Mouse (Mus musculus): Measurements from ENCODE around the gene Adcyap1r1. TPM values are rescaled to one million over a fixed set of nuclear protein-coding genes. Genes with fewer than 3 reads are reported as not detected.

The Adcyap1r1 gene
- total and polyA plus RNA-seq, 3 experiments, result not detected

DNA sequence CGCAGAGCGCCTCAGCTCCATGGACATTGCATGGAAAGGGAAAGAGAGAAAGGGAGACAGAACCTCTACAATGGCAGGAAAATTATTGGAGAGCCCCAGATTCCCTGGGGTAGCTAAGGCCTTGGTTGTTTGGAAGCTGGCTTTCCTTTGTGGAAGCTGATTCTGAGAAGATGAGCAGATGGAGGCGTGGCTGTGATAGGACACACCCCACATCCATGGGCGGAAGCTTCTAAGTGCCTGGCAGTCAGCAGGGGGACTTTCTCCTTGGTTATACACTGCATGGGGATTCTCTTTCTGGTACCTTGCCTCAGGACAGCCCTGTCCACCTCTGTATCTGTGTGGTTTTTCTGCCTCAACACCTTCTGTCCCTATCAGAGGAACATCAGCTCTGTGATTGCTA lies 33.4 kb downstream of the Adcyap1r1 start:
- Histone ChIP-seq H3K9ac (ENCODE audit: insufficient read depth, low read depth) (no peak overlapping the region), H3K27ac (ENCODE audit: insufficient read depth, low read depth) (no peak overlapping the region), H3K4me3 (replicated peaks in 1 of 3; ENCODE audit: low read depth in 2 of 3, low read length in 2 of 3, poor library complexity in 1 of 3) (no peak overlapping the region), H3K9me3 (replicated peaks; ENCODE audit: low read length) (no peaks in the 10 kb centered on the region), H3K36me3 (replicated peaks in 1 of 2; ENCODE audit: control insufficient read depth in 1 of 2, insufficient read depth in 1 of 2, low read length in 1 of 2) (no peaks in the 10 kb centered on the region), H3K4me1 (ENCODE audit: control insufficient read depth in 1 of 2, insufficient read depth in 2 of 2) (no peaks in the 10 kb centered on the region), H3K27me3 (replicated peaks) (peaks cover 61% of the 10 kb centered on the region), H3K79me2 (replicated peaks; ENCODE audit: control insufficient read depth, extremely low read depth, insufficient read depth, poor library complexity, severe bottlenecking) (no peaks in the 10 kb centered on the region), H3K4me2 (ENCODE audit: insufficient read depth, low read depth, poor library complexity, severe bottlenecking) (no peak overlapping the region)
- dilution Hi-C loops (cut with MboI; ENCODE audit: extremely low pct_ligation_motif_present, extremely low pct_unique_long_range_greater_than_20kb, low sequenced_read_pairs), result no loop called here
- in situ Hi-C loops (cut with MboI; ENCODE audit: low pct_ligation_motif_present, low pct_unique_long_range_greater_than_20kb, low sequenced_read_pairs), result no loop called here
- no peak for DNase-seq (ENCODE audit: extremely low read depth)
- no peak for TF ChIP-seq HCFC1 (IDR thresholded peaks at IDR 0.05; ENCODE audit: low read depth, low read length)
- no peak for TF ChIP-seq NELFE (IDR thresholded peaks at IDR 0.05; ENCODE audit: low read depth, low read length)
- no peak for TF ChIP-seq SIN3A (IDR thresholded peaks at IDR 0.05; ENCODE audit: low read length)
- TF ChIP-seq ZNF384 (IDR thresholded peaks at IDR 0.05; ENCODE audit: low read depth, low read length), result no peak
- no peak for TF ChIP-seq MAZ (IDR thresholded peaks at IDR 0.05; ENCODE audit: low read depth, low read length)
- no peak for TF ChIP-seq ZMIZ1 (IDR thresholded peaks at IDR 0.05; ENCODE audit: low read depth, low read length)
- TF ChIP-seq EP300 (IDR thresholded peaks at IDR 0.05; ENCODE audit: low read length), result no peak
- TF ChIP-seq SMC3 (IDR thresholded peaks at IDR 0.05; ENCODE audit: low read depth, low read length), result no peak

DNA sequence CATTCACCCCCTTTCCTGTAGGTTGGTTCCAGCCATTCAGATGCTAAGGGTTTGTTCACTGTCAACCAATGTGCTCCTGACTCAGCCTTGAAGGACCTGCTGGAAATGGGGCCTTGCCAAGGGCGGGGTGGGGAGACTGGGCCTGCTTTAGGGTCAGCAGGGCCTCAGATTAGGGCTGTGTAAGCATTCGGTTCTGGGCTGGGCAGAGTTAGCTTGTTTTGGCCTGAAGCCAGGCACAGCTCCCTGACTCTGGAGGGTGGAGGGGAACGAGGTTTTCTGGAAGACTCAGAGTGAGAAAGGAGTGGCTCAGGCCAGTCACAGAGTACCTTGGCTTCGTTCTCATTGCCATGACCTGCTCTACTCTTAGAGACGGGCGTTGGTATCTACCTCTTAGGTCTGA lies 35.9 kb downstream of the Adcyap1r1 start:
- no peak overlapping the region for H3K9ac ChIP-seq (ENCODE audit: insufficient read depth, low read depth)
- no peak for TF ChIP-seq MEF2A (IDR thresholded peaks at IDR 0.05; ENCODE audit: borderline replicate concordance, low read depth, low read length)
- TF ChIP-seq ZNF384 (IDR thresholded peaks at IDR 0.05; ENCODE audit: low read depth, low read length), result no peak
- no peak for TF ChIP-seq ZC3H11A (IDR thresholded peaks at IDR 0.05; ENCODE audit: low read depth, low read length)
- no peak for TF ChIP-seq NRF1 (IDR thresholded peaks at IDR 0.05; ENCODE audit: low read depth, low read length)
- no peak for TF ChIP-seq ZMIZ1 (IDR thresholded peaks at IDR 0.05; ENCODE audit: low read depth, low read length)
- no peak for TF ChIP-seq POLR2A (IDR thresholded peaks at IDR 0.05; ENCODE audit: low read depth, low read length)
- no peak for TF ChIP-seq KAT2A (IDR thresholded peaks at IDR 0.05; ENCODE audit: insufficient replicate concordance, low read length)
- TF ChIP-seq NELFE (IDR thresholded peaks at IDR 0.05; ENCODE audit: low read depth, low read length), result no peak
- no peak for TF ChIP-seq ETS1 (conservative IDR thresholded peaks at IDR 0.05; ENCODE audit: low read depth, low read length)
- TF ChIP-seq HCFC1 (IDR thresholded peaks at IDR 0.05; ENCODE audit: low read depth, low read length), result no peak
- TF ChIP-seq ELF1 (IDR thresholded peaks at IDR 0.05; ENCODE audit: low read depth, low read length), result no peak
- no peak for TF ChIP-seq EP300 (IDR thresholded peaks at IDR 0.05; ENCODE audit: low read length)
- no peak for TF ChIP-seq USF1 (IDR thresholded peaks at IDR 0.05; ENCODE audit: low read depth, low read length)
- TF ChIP-seq TCF12 (IDR thresholded peaks at IDR 0.05; ENCODE audit: low read depth, low read length), result no peak
- TF ChIP-seq MAFK (IDR thresholded peaks at IDR 0.05; ENCODE audit: insufficient replicate concordance, low read length), result no peak
- no peak for TF ChIP-seq ZKSCAN1 (IDR thresholded peaks at IDR 0.05; ENCODE audit: borderline replicate concordance, low read depth, low read length)
- no peak for TF ChIP-seq PAX5 (IDR thresholded peaks at IDR 0.05; ENCODE audit: low read length)
- TF ChIP-seq IRF4 (IDR thresholded peaks at IDR 0.05; ENCODE audit: low read depth, low read length), result no peak
- no peak for TF ChIP-seq BHLHE40 (IDR thresholded peaks at IDR 0.05; ENCODE audit: low read depth, low read length)
- H3K27me3 ChIP-seq (replicated peaks), result peaks cover 62% of the 10 kb centered on the region
- dilution Hi-C loops (cut with MboI; ENCODE audit: extremely low pct_ligation_motif_present, extremely low pct_unique_long_range_greater_than_20kb, low sequenced_read_pairs), result no loop called here
- H3K4me3 ChIP-seq (replicated peaks in 1 of 3; ENCODE audit: low read depth in 2 of 3, low read length in 2 of 3, poor library complexity in 1 of 3), result no peak overlapping the region
- no peaks in the 10 kb centered on the region for H3K79me2 ChIP-seq (replicated peaks; ENCODE audit: control insufficient read depth, extremely low read depth, insufficient read depth, poor library complexity, severe bottlenecking)
- H3K4me1 ChIP-seq (ENCODE audit: control insufficient read depth in 1 of 2, insufficient read depth in 2 of 2), result no peaks in the 10 kb centered on the region
- no peak for DNase-seq (ENCODE audit: extremely low read depth)
- no peak overlapping the region for H3K4me2 ChIP-seq (ENCODE audit: insufficient read depth, low read depth, poor library complexity, severe bottlenecking)
- no peak overlapping the region for H3K27ac ChIP-seq (ENCODE audit: insufficient read depth, low read depth)
- H3K9me3 ChIP-seq (replicated peaks; ENCODE audit: low read length), result no peaks in the 10 kb centered on the region
- no peaks in the 10 kb centered on the region for H3K36me3 ChIP-seq (replicated peaks in 1 of 2; ENCODE audit: control insufficient read depth in 1 of 2, insufficient read depth in 1 of 2, low read length in 1 of 2)
- in situ Hi-C loops (cut with MboI; ENCODE audit: low pct_ligation_motif_present, low pct_unique_long_range_greater_than_20kb, low sequenced_read_pairs), result no loop called here

All from CH12.LX (cell line).